Mouse (Mus musculus): ENCODE data around the gene Muc2.

Muc2 gene

GRCm38 (mm10) chr7:141770521-141770920, 80.4 kb downstream of the Muc2 start:
- DNase-seq (ENCODE audit: low spot score in 2 of 2) = no peak

- DNase-seq (ENCODE audit: low spot score in 2 of 2) = no peak
Measured at GRCm38 (mm10) chr7:141770988-141771387, 80.8 kb downstream of the Muc2 start.

GRCm38 (mm10) chr7:141772058-141772557, 82.0 kb downstream of the Muc2 start:
- no peak for DNase-seq (ENCODE audit: low spot score in 2 of 2)

- DNase-seq (ENCODE audit: low spot score in 2 of 2) = no peak
Measured at GRCm38 (mm10) chr7:141774855-141775254, 84.7 kb downstream of the Muc2 start.

- no peak for DNase-seq (ENCODE audit: low spot score in 2 of 2)
Measured at GRCm38 (mm10) chr7:141776199-141776598, 86.1 kb downstream of the Muc2 start.

- DNase-seq (ENCODE audit: low spot score in 2 of 2) = no peak
Measured at GRCm38 (mm10) chr7:141788677-141789452, 98.7 kb downstream of the Muc2 start, which contains the start of gene Muc5ac. Muc5ac (plus strand) TSS chr7:141788972.

GRCm38 (mm10) chr7:141794251-141794650, 104.1 kb downstream of the Muc2 start:
- no peak for DNase-seq (ENCODE audit: low spot score in 2 of 2)

- DNase-seq (ENCODE audit: low spot score in 2 of 2) = no peak
Measured at GRCm38 (mm10) chr7:141803206-141803605, 113.1 kb downstream of the Muc2 start.
